Mouse (Mus musculus): ENCODE data around the gene Zgrf1. TPM values are rescaled to one million over a fixed set of nuclear protein-coding genes. Genes with fewer than 3 reads are reported as not detected.

The Zgrf1 gene
- total RNA-seq, 2 experiments from 2014 or later = 2.0 to 2.5 TPM

DNA sequence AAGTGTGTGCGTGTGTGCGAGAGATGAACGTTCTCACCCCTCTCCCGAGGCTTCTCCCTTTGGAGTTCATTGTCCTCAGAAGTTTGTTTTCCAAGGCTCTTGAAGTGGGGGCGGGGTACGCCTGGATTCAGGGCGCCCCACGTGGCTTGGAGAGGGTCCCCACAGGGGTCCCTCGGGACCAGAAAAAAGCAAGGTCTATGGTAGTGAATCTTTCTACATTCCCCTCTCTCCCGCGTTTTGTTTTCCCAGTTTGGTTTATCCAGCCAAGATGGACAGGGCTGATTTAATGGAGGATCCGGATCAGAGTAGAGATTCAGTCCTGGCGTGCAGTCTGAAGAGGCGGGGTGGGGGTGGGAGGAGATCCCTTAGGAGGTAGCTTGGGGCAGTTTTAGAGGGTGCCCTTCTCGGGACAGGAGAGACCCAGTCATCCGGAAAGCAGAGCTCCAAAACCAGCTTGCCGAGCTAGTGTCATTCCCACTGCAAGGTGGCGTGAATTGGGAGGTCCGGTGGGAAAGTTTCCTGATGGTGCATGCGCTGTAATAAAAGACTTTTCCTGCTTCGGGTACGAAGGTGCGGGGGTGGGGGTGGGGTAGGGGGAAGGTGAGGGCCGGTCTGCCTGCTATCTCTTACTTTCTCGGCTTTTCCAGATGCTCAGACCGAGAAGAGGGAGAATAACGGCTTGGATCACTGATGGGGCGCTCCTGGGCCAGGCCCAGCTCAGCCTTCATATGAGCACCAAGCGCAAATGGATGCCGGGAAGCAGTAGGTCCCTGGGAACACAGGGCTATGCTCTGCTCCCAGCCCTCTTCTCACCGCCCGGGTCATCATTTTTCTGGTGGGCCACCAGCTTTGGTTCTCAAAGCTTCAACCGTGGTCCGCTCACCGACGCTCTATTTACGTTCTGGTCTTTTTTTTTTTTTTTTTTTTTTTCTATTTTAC lies 87.7 kb downstream of the Zgrf1 start:
- DNase-seq = no peak

DNA sequence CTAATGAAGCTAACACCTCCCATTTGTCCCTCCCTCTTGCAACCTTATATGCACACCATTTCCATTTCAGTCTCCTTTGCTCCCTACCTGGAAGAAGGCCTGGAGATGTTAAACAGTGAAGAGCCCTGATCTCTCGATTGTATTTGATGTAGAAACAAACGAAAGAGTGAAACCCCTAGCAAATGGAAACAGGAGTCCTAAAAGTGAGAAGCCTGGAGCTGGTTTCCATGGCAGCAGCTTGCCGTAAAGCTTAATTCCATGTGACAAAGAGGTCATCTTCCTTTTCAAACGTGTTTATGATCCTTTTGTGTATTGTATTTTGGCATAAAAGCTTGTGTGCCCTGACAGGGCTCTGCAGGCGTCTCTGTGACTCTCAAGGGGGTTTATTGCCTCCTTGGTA lies 88.9 kb downstream of the Zgrf1 start:
- DNase-seq = no peak

DNA sequence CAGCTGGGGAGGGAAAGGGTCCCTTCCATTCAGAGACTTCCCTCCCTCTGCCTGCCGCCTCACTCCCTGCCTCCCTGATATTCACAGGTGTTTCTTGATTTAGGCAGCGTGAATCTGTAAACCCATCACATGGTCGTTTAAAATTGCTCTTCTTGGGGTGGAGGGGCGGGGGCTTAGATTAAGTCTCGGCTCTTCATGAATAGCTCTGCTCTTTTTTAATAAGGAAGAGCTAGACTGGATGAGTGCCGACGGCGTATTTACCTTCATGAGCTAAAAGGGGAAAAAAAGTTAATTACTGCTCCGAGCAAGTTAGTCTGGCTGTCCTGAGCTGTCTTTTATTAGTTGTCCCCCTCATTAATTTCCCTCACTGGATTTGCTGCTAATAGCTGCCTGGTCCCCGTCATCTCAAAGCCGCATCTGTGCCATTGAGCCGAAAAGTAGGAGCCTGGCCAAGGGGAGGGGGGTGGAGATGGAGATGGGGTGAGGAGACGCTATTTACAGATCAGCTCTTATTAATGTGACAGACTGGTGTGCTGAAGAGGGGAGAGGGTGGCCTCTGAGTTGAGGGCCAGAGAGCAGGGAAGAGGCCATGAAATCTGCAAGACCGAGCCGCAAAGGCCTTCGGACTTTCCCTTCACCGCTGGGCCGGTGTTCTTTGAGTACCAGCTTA lies 93.0 kb downstream of the Zgrf1 start:
- DNase-seq = no peak

DNA sequence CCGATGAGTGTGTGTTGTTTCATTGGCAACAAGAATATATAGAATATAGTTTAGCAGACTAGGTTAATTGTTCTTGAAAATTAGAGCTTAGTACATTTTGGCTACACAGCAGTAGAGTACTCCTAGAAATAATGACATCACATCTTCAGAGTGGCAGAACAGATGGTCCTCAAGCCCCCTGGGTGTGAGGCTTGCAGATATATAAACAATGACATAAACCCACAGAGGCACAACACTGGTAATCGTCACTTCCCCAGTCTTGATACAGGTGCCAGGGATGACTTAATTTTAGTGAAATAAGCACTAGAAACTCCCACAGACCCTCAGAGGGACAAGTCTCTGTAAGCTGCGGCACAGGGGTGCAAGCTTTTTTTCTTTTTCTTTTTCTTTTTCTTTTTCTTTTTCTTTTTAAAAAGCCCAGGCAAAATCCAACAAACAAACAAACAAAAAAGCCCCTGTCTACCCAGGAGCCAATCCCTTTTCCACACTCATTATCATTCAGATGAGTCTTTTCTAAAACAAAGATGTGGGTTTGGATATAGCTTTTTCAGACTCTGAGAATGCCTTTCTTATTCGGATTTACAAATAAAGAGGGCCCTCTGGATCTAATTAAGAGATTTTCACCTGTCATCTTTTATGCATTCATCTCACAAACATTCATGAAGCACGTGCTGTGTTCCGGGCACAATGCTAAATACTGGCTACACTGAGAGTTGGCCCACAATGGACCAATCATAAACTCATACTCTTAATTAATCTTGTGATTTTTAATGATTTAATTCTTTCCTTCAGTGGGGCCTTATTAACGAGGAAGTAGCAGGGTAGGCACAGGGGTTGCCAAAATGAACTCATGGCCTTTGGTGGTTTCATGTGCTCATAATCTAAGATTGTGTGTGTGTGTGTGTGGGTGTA lies 98.7 kb downstream of the Zgrf1 start:
- DNase-seq = no peak

DNA sequence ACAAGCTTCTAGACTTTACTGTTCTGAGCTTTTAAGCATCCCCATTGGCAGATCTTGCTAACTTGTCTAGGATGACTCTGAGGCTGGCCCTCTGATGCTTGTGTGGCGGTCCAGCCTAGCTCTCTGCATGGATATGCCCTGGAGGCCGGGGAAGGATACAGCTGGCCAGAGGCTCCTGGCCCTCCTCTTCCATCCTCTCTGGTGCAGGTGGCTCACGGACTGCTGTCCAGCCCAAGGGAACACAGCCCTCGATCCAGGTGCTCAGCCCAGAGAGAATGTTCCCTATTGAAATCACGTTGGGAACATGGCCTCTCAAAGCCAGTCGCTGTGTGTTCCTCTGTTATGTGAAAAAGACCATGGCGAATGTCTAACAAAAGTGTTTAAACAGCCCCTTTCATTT lies 107.4 kb downstream of the Zgrf1 start:
- DNase-seq = no peak

DNA sequence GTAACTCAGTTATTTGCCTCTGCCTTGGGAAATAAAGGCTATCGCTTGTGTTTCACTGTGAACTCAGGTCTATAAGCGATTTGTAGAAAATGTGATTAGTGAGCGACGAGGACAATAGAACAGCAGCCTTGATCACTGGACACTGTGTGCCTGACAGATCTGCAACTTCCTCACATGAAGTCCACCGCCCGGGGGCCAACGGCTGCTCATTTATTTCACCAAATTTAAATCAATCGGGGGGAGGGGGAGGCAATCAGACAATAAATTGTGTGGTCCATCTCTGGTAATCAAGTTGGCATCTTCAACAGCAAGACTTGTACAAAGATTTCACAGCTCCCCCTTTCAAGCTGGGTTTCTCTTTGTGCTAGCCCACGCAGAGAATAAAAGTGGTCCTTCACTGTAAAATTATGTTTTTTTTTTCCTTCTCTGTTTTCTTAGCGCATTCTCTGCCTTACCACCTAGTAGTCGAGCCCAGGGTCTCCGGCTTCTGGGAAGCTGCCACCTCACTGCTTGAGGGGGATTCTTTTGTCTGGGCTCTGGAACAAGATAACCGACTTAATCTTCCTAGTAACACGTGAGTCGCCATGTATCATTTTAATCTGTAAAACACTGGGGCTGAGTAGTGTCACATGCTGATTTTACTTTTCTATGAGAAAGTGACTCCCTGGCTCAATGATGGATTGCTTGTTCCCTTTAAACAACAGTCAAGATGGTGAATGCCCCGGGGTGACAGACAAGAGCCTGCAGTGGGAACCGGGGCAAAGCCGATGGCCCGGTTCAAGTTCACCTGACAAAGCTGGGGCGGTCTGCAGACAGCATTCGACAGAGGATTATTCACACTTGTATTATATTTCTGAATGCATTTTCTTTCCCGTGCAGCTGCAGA lies 108.6 kb downstream of the Zgrf1 start:
- DNase-seq = no peak

Small RNA genes within 50 kb of the gene (microRNA-seq; reads per million reads assigned to microRNA genes)
- gene Mir302a (0 reads per million in 2 experiments), gene Mir302b (0.30 to 1.3 reads per million in 2 experiments), gene Mir302c (0 reads per million in 2 experiments), gene Mir302d (0 to 0.42 reads per million in 2 experiments), gene Mir367 (0 reads per million in 2 experiments)

Other genes with a start within 250 kb of the Zgrf1 start
- 100 to 1,000 TPM; 693 to 758 TPM for gene Ank2, start 54.1 kb upstream of the Zgrf1 start, total RNA-seq (2021)
- 10 to 100 TPM; 18.1 to 18.2 TPM for gene Larp7, start 140 bp upstream of the Zgrf1 start, total RNA-seq (2021)
- gene Neurog2, start 79.6 kb downstream of the Zgrf1 start, total RNA-seq (2021) = 1 to 10 TPM in 1 of 2 experiments, under 1 TPM in 1; 0.71 to 1.9 TPM
- gene Alpk1, start 227.0 kb downstream of the Zgrf1 start, total RNA-seq (2021) = 1 to 10 TPM; 7.8 to 7.9 TPM
- gene Tifa, start 236.3 kb downstream of the Zgrf1 start, total RNA-seq (2021) = 1 to 10 TPM; 6.6 to 7.7 TPM